Comparison of ENCODE assay signal across 9 mouse cellular contexts in genomic region chr7:79552702-79553101, GRCm38 (mm10).
DNase-seq lines count a peak whose midpoint lies in the region; ATAC-seq and TF ChIP-seq lines count a peak whose summit lies in the region.
"Had no signal": no experiment of that assay in that cellular context is flagged by ENCODE, and none has a peak within 500 bp of the region (broad histone marks: within the 10 kb centered on the region; RNA-seq: fewer than 3 reads in every experiment).

No protein-coding gene starts in this region.

- WGBS in kidney, embryonic 14.5 days: 4% methylated on average over 10 of the region's 10 CpGs
- 11% methylated on average over 10 of the region's 10 CpGs for WGBS in thymus, adult 2 months

- ATAC-seq in kidney, embryonic 14.5 days (ENCODE audit: low FRiP score, low TSS enrichment): no peak

- H3K9me3 ChIP-seq in kidney, embryonic 14.5 days (ENCODE audit: control insufficient read depth, low read length): no peaks in the 10 kb centered on the region

- H3K4me1 ChIP-seq in kidney, embryonic 14.5 days (ENCODE audit: control insufficient read depth, insufficient read depth, low read length): no peaks in the 10 kb centered on the region
- no peaks in the 10 kb centered on the region for H3K4me1 ChIP-seq in thymus, adult 2 months (replicated peaks; ENCODE audit: control insufficient read depth, insufficient read depth, low read length)
- H3K4me1 ChIP-seq: megakaryocyte, embryonic 14.5 days had no signal

- peaks cover 95% of the 10 kb centered on the region for H3K27me3 ChIP-seq in kidney, embryonic 14.5 days (ENCODE audit: control insufficient read depth, insufficient read depth, low read length)
- H3K27me3 ChIP-seq in thymus, adult 2 months (ENCODE audit: control insufficient read depth, insufficient read depth, low read length): peaks cover 4% of the 10 kb centered on the region

- H3K4me3 ChIP-seq in kidney, embryonic 14.5 days (ENCODE audit: low read length): no peak overlapping the region
- H3K4me3 ChIP-seq in thymus, adult 2 months (ENCODE audit: control insufficient read depth, insufficient read depth, low read length): no peak overlapping the region
- H3K4me3 ChIP-seq: megakaryocyte, embryonic 14.5 days had no signal

- DNase-seq in embryo, embryonic 10.5 days (ENCODE audit: low spot score): peak; percentile 50
- no peak for DNase-seq in embryo, embryonic 11 days
- DNase-seq in kidney, postnatal 10 days: peak; percentile 35
- DNase-seq in thymus, adult 2 months: peak; percentile 13
- no peak for DNase-seq in thymus, postnatal 36 days
- DNase-seq in spleen, adult 18-20 months: no peak
- no peak for DNase-seq in left cerebral cortex, adult 9 months (ENCODE audit: low spot score in 2 of 2)

- H3K27ac ChIP-seq in kidney, embryonic 14.5 days (ENCODE audit: low read depth, low read length): no peak overlapping the region
- H3K27ac ChIP-seq in thymus, adult 2 months (ENCODE audit: control insufficient read depth, insufficient read depth, low read length): no peak overlapping the region

- TF ChIP-seq POLR2A in thymus, adult 2 months (IDR thresholded peaks at IDR 0.05; ENCODE audit: control insufficient read depth, extremely low read depth, insufficient read depth, low read length, poor library complexity): no peak

- no peaks in the 10 kb centered on the region for H3K36me3 ChIP-seq in kidney, embryonic 14.5 days (ENCODE audit: control insufficient read depth, insufficient read depth, low read length)
- H3K36me3 ChIP-seq in thymus, adult 2 months (ENCODE audit: control insufficient read depth, insufficient read depth, low read length): no peaks in the 10 kb centered on the region

- H3K4me2 ChIP-seq in kidney, embryonic 14.5 days (replicated peaks; ENCODE audit: low read depth, low read length): no peak overlapping the region

- TF ChIP-seq CTCF in thymus, adult 2 months (IDR thresholded peaks at IDR 0.05; ENCODE audit: borderline replicate concordance, control insufficient read depth, extremely low read depth, insufficient read depth, low read length, poor library complexity): peak; percentile 51; the same call in 1 of the 2 replicates

- no peak overlapping the region for H3K9ac ChIP-seq in kidney, embryonic 14.5 days (ENCODE audit: low read depth, low read length)

Comparison
In these comparisons a context has a peak if more than half of its experiments do, and no peak if none do; other contexts are left out.
1. DNase-seq: peak in embryo, embryonic 10.5 days (single experiment), kidney, postnatal 10 days (single experiment) and thymus, adult 2 months (single experiment); none in embryo, embryonic 11 days (single experiment), thymus, postnatal 36 days (0 of 2), spleen, adult 18-20 months (0 of 2) and left cerebral cortex, adult 9 months (0 of 2).